Mouse (Mus musculus) inflammation-experienced regulatory T-cells, adult 6 months (primary cell): ENCODE results near the gene Vsig10. TPM values are rescaled to one million over a fixed set of nuclear protein-coding genes. Genes with fewer than 3 reads are reported as not detected.
"Not testable (repeated sequence)": the region's sequence is repeated elsewhere in the genome, so short reads cannot be mapped to it uniquely, and the experiment has no call there.

ENCODE experiments used
- ATAC-seq: one replicate; pipeline ENCODE4 v1.8.0; 2017
- polyA plus RNA-seq, 3 experiments: library from polyadenylated mRNA; unstranded; fragments of 100-300 nt; shearing (Covaris generic); gene quantifications; one replicate each; pipeline ENCODE4 v1.2.1; 2017

Vsig10 gene
- polyA plus RNA-seq, 3 experiments from 2014 or later = 4.1 to 7.8 (median 5.7) TPM

DNA sequence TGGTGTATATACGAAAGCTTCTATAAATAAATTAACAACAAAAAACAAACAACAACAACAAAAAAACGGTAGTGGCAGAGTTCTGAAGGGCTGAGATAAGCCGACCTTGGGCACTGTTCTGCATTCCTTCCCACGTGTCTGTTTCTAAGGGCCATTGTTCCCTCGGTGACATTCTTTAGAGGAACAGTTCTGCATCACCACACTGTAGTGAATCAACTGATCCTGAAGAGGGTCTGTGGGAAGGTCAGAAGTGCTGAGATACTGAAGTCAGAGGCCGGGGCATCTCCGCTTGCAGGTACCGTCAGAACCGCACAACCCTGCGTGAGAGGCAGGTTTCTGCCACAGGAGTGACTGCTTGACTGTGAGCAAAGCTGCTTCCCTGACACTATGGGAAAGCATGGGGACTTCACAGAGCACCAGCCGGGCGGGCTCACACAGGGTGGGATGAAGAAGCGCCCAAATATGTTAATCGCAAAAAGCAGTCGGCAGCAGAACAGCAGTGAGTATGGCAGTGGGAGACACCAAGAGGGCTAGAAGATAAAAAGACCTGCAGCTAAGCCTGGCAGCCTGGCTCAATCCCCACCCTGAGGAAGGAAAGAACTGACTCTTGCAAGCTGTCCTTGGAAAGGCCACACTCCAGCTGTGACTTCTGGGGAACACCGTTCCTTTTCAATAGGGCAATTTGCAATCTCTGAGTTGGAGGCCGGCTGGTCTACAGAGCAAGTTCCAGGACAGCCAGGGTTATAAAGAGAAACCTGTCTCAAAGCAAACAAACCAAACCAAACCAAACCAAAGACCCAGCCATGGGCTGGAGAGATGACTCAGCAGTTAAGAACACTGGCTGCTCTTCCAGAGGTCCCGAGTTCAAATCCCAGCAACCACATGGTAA, 14.9 kb upstream of the Vsig10 start:
- no peak for ATAC-seq

DNA sequence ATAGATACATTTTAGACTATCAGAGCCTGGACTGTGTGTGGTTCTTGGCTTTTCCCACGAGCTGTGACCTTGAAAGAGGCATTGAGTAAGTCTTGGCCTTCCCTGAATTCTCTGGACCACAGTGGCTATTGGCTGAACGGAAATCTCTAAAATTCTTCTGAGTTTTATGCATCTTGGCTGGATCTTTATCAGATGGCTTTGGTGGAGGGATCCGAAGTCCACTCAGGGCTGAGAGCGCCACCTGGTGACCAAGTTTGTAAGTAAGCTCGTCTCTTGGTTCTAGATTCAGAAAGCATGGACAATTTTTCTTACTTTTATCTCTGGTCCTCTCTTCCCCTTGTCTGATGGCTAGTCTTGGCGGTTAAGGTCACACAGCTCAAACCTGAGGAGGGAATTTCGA, 13.9 kb upstream of the Vsig10 start:
- peak; percentile 33 for ATAC-seq

GRCm38 (mm10) chr5:117305754-117306153, 13.1 kb upstream of the Vsig10 start:
- ATAC-seq = no peak

- no peak for ATAC-seq
Measured at GRCm38 (mm10) chr5:117306826-117307225, 12.1 kb upstream of the Vsig10 start.

GRCm38 (mm10) chr5:117307699-117308098, 11.2 kb upstream of the Vsig10 start:
- peak; percentile 88 for ATAC-seq

DNA sequence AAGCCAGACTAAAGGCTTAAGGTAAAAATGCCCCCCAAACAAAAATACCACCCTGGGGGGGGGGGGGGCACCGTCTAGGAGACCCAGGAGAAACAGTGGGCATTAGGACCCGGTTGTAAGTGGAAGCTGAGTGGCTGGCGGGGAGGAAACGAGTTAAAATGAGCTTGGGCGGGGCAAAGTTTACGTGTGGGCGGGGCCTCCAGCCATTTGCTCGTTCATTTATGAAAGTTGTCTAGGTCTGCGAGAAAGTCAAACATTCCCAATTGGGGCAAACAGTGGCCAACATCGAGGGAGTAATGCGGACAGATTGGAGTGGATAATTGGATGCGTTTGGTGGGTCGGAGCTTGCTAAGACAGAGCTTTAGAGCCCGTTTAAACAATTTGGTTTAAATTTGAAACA, 5.5 kb upstream of the Vsig10 start:
- ATAC-seq = no peak

GRCm38 (mm10) chr5:117313909-117314308, 5.0 kb upstream of the Vsig10 start:
- ATAC-seq = no peak

GRCm38 (mm10) chr5:117314587-117315428, 4.1 kb upstream of the Vsig10 start:
- no peak for ATAC-seq

DNA sequence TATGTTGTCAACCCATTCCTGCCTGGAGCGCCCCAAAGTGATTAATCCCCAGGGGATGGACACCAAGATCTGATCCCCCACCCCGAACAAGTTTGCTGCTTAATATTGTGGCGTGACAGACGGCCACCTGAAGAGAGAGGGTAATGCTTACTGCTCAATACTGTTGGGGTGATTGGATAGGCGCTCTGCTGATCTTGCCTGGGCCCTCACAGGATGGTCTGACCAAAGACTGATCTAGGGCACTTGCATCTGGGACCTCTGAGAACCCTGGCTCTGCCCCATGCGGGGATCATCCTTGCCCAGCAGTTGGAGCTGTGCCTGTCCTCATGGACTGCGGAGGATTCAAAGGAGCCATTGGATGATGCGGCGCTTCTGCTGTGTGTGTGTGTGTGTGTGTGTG, 4.9 kb downstream of the Vsig10 start:
- no peak for ATAC-seq

GRCm38 (mm10) chr5:117326408-117326807, 7.5 kb downstream of the Vsig10 start:
- no peak for ATAC-seq

DNA sequence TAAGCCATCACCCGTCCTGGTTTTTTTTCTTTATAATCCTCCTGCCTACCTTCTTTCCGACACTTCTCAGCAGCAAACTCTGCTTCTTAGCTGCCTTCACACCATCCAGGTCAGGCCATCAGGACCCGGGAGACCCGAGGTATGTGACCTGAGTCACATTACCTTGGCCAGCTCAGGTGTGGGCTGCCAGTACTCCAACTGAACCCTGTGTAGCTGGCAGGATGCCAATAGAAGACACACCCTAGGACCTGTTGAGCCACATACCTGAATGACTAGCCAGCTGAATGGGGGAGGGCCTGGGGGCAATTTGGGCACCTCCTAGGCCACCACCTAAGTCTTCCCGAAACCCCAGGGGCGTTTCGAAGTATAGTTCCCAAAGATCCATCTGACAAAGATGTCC, 11.6 kb downstream of the Vsig10 start:
- ATAC-seq = no peak

DNA sequence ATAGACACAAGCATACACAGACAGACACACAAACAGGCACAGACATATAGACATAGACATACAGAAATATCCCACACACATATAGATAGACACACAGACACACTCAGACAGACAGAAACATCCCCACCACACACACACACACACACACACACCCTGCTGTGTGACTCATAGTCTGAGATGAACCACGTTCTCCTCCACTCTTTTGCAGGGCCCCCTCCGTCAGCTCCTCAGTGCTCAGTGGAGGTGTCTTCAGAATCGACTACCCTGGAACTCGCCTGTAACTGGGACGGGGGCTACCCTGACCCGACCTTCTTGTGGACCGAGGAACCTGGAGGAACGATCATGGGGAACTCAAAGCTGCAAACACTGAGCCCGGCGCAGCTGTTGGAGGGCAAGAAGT, 19.1 kb downstream of the Vsig10 start:
- no peak for ATAC-seq

GRCm38 (mm10) chr5:117338503-117338902, 19.6 kb downstream of the Vsig10 start:
- no peak for ATAC-seq

DNA sequence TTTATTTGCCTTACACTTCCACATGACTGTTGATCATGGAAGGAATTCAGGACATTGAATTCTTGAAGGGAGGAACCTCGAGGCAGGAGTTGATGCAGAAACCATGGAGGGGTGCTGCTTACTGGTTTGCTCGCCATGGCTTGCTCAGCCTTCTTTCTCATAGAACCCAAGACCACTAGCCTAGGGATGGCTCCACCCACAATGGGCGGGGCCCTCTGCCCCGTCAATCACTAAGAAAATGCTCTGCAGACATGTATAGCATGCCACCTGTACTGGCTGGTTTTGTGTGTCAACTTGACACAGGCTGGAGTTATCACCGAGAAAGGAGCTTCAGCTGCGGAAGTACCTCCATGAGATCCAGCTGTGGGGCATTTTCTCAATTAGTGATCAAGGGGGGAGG, 21.2 kb downstream of the Vsig10 start:
- ATAC-seq = no peak

GRCm38 (mm10) chr5:117341896-117342295, 23.0 kb downstream of the Vsig10 start:
- ATAC-seq = no peak

DNA sequence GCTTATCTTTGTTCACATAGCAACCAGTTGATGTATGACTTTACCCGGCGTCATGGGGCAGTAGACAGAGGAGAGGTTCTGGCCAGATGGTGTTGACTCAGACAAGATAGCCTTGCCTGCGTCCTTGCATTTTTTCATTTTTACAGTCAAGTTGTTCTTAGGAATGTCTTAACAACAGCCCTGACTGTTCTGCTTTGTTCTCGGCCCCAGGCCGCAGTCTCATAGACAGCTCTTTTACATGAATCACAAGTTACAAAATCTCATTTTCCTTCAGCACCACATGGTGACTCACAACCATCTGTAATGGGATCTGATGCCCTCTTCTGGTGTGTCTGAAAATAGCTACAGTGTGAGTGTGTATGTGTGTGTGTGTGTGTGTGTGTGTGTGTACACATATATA, 25.6 kb downstream of the Vsig10 start:
- ATAC-seq = not testable (repeated sequence)

GRCm38 (mm10) chr5:117345432-117345976, 26.6 kb downstream of the Vsig10 start:
- no peak for ATAC-seq

- no peak for ATAC-seq
Measured at GRCm38 (mm10) chr5:117346281-117346680, 27.4 kb downstream of the Vsig10 start.

DNA sequence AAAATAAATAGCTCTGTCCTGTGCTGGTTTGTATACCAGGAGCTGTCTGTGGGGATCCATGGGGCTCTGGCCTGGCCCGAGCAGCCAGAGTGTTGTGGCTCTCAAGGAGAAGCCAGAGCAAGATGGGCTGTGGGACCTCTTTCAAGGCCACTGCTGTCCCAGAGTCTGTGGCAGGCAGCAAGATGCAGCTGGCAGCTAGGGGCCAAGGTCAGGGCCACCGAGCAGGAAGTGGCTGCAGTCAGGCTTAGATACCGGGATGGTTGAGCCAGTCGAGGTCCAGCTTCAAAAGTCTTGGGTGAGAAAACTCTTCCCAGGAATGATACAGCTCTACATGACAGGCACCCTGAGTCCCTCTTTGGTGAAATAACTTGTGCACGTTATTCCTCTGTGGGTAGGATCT, 28.1 kb downstream of the Vsig10 start:
- no peak for ATAC-seq

DNA sequence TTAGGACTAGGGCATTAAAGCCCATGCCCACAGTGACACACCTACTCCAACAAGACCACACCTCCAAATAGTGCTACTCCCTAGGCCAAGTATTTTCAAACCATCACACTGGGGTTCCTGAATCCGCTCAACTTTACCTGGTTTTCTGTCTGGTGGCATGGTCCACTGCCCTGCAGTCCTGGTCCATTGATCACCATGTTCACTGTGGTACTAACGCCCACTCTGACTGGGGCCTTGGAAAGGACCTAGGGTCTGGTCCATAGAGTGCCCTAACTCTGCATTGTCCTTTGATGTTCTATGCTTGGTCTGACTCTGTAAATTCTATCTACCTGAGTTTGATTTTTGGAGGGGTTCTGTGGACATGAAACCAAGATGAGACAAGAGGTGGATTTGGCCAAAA, 29.0 kb downstream of the Vsig10 start:
- no peak for ATAC-seq

DNA sequence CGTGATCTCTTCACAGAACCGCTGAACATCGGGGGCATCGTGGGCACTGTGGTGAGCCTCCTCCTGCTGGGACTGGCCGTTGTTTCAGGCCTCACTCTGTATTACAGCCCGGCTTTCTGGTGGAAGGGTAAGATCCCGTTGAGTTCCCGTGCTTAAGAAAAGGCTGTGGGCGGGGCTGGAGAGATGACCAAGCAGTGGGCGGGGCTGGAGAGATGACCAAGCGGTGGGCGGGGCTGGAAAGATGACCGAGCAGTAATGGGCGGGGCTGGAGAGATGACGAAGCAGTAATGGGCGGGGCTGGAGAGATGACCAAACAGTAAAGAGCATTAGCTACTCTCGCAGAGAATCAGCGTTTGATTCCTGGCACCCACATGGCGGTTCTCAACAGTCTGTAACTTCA, 29.4 kb downstream of the Vsig10 start:
- ATAC-seq = no peak

- no peak for ATAC-seq
Measured at GRCm38 (mm10) chr5:117354121-117354520, 35.2 kb downstream of the Vsig10 start.

DNA sequence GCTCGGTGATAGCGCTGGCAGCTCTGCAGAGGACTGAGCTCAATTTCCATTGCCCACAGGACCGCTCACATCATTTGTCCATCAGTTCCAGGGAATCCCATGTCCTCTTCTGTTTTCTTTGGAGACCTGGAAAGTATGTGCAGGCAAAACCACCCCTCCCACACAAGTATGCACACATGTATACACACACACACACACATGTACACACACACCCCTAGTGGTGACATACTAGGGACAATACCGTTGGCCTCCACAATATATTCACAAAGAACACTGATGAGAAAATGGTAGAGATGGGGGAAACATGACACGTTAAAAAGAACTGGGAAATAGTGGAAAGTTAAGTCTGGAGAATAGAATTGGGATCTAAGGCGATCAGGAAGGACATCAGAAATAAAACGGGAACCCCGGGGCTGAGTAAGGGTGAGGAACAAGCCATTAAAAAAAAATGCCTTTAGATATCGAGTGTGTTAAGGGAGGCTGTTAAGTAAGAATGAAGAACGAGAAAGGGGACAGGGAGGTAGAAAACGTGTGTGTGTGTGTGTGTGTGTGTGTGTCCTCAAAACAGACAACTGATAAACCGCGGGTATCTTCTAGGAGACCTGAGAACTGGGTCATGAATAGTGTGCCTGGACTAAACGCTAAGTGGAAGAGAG, 36.9 kb downstream of the Vsig10 start:
- no peak for ATAC-seq
